Mouse (Mus musculus) intestine, postnatal 0 days (tissue): ENCODE measurements around the gene Zfp874a. TPM values are rescaled to one million over a fixed set of nuclear protein-coding genes. Genes with fewer than 3 reads are reported as not detected.
"Not testable (repeated sequence)": the region's sequence is repeated elsewhere in the genome, so short reads cannot be mapped to it uniquely, and the experiment has no call there.

ENCODE experiments used
- ATAC-seq: fragments of 200-750 bp; cut with Nextera tagmentation; 2 replicates; pipeline ENCODE4 v1.8.0; 2017; ENCODE audit warnings: mild to moderate bottlenecking, moderate TSS enrichment, moderate library complexity
- H3K27ac ChIP-seq: fragments of 300-500 bp; sonication (generic); 2 replicates; pipeline ENCODE4 v1.5.1; 2014; ENCODE audit warnings: mild to moderate bottlenecking, low read depth, low read length, moderate library complexity
- H3K27me3 ChIP-seq: fragments of 300-500 bp; sonication (generic); replicated peaks from 2 replicates; pipeline ENCODE4 v1.6.1; 2014; ENCODE audit warnings: low read length, mixed read lengths; ENCODE audit not compliant: control insufficient read depth, insufficient read depth
- H3K36me3 ChIP-seq: fragments of 300-500 bp; sonication (generic); 2 replicates; pipeline ENCODE4 v1.6.1; 2014; ENCODE audit warnings: mild to moderate bottlenecking, moderate library complexity; ENCODE audit not compliant: control insufficient read depth, insufficient read depth
- H3K4me1 ChIP-seq: fragments of 300-500 bp; sonication (generic); replicated peaks from 2 replicates; pipeline ENCODE4 v1.6.1; 2014; ENCODE audit warnings: antibody characterized with exemption, low read length, mixed read lengths; ENCODE audit not compliant: control insufficient read depth, insufficient read depth
- H3K4me2 ChIP-seq: fragments of 300-500 bp; sonication (generic); replicated peaks from 2 replicates; pipeline ENCODE4 v1.6.1; 2014; ENCODE audit warnings: low read depth, mild to moderate bottlenecking, moderate library complexity
- H3K4me3 ChIP-seq: fragments of 300-500 bp; sonication (generic); 2 replicates; pipeline ENCODE4 v1.5.1; 2014; ENCODE audit warnings: low read depth, low read length
- H3K9ac ChIP-seq: fragments of 300-500 bp; sonication (generic); 2 replicates; pipeline ENCODE4 v1.6.1; 2014; ENCODE audit warnings: mild to moderate bottlenecking, low read depth, low read length
- H3K9me3 ChIP-seq: fragments of 300-500 bp; sonication (generic); 2 replicates; pipeline ENCODE4 v1.6.1; 2016; ENCODE audit warnings: mixed run types; ENCODE audit not compliant: control insufficient read depth
- CTCF ChIP-seq: sonication (generic); IDR thresholded peaks from 2 replicates; pipeline ENCODE4 v1.5.1; 2016; ENCODE audit warnings: low read depth, mild to moderate bottlenecking, control low read depth, antibody characterized with exemption, moderate library complexity
- WGBS: fragments of 180-500 bp; shearing (Covaris S2); extraction: QIAGEN DNeasy Blood & Tissue Kit; methylation state at CpG from one replicate; pipeline ENCODE4 v1.1.7; 2014; 5-methylcytosine and 5-hydroxymethylcytosine counted together
- polyA plus RNA-seq: library from polyadenylated mRNA; unstranded; fragments of >200 nt; fragmentation: Nextera tagmentation; extraction: Ambion mirVana; gene quantifications from 2 replicates; pipeline ENCODE4 v1.2.1, GENCODE M21; 2015

Zfp874a gene
- polyA plus RNA-seq, 1 experiment from 2014 or later, result 3.2 TPM

GRCm38 (mm10) chr13:67483625-67484423 lies 32.4 kb upstream of the Zfp874a start, which contains the start of gene Zfp874b:
Gene Zfp874b, minus strand, starts transcription at chr13:67484258.
- no peaks in the 10 kb centered on the region for H3K27me3 ChIP-seq
- H3K9ac ChIP-seq, result peak within 1 kb of the TSS; percentile 59
- no peaks in the 10 kb centered on the region for H3K36me3 ChIP-seq
- H3K27ac ChIP-seq, result no peak within 1 kb of the TSS
- H3K4me1 ChIP-seq, result no peaks in the 10 kb centered on the region
- H3K4me3 ChIP-seq, result peak within 1 kb of the TSS; percentile 60
- no peaks in the 10 kb centered on the region for H3K9me3 ChIP-seq
- 2% methylated on average over 20 of the region's 20 CpGs for WGBS
- peak; percentile 90 for ATAC-seq
- no peak for TF ChIP-seq CTCF
- peak within 1 kb of the TSS; percentile 65 for H3K4me2 ChIP-seq

GRCm38 (mm10) chr13:67481528-67481927 lies 30.1 kb upstream of the Zfp874a start:
- no peak overlapping the region for H3K27ac ChIP-seq
- no peak overlapping the region for H3K9ac ChIP-seq
- no peaks in the 10 kb centered on the region for H3K4me1 ChIP-seq
- WGBS, result 64% methylated on average over 4 of the region's 4 CpGs
- no peaks in the 10 kb centered on the region for H3K36me3 ChIP-seq
- no peaks in the 10 kb centered on the region for H3K27me3 ChIP-seq
- H3K9me3 ChIP-seq, result no peaks in the 10 kb centered on the region
- ATAC-seq, result no peak
- H3K4me3 ChIP-seq, result no peak overlapping the region
- no peak overlapping the region for H3K4me2 ChIP-seq
- TF ChIP-seq CTCF, result peak; percentile 30

- WGBS, result 86% methylated on average over 3 of the region's 3 CpGs
- Histone ChIP-seq H3K4me3 (no peak overlapping the region), H3K27me3 (no peaks in the 10 kb centered on the region), H3K9ac (no peak overlapping the region), H3K4me1 (no peaks in the 10 kb centered on the region), H3K9me3 (no peaks in the 10 kb centered on the region), H3K4me2 (no peak overlapping the region), H3K36me3 (peaks cover 8% of the 10 kb centered on the region; the same call in 1 of the 2 replicates), H3K27ac (no peak overlapping the region)
- no peak for ATAC-seq
- no peak for TF ChIP-seq CTCF
Measured at GRCm38 (mm10) chr13:67469274-67469673, 17.9 kb upstream of the Zfp874a start.

- 73% methylated on average over 2 of the region's 5 CpGs for WGBS
Measured at GRCm38 (mm10) chr13:67463506-67464185, 12.2 kb upstream of the Zfp874a start.

GRCm38 (mm10) chr13:67452021-67452309 lies 541 bp upstream of the Zfp874a start:
- H3K4me1 ChIP-seq, result no peaks in the 10 kb centered on the region
- no peak for TF ChIP-seq CTCF
- peak overlapping the region; percentile 75 for H3K4me2 ChIP-seq
- H3K9ac ChIP-seq, result no peak overlapping the region
- 3% methylated on average over 3 of the region's 3 CpGs for WGBS
- H3K27me3 ChIP-seq, result no peaks in the 10 kb centered on the region
- no peaks in the 10 kb centered on the region for H3K9me3 ChIP-seq
- H3K4me3 ChIP-seq, result peak overlapping the region; percentile 63
- H3K36me3 ChIP-seq, result no peaks in the 10 kb centered on the region
- ATAC-seq, result peak; percentile 62
- no peak overlapping the region; the same call in 1 of the 2 replicates for H3K27ac ChIP-seq

More at GRCm38 (mm10) chr13:67463506-67464185, 12.2 kb upstream of the Zfp874a start:
- not testable (repeated sequence) for H3K27ac ChIP-seq, H3K9me3 ChIP-seq, H3K27me3 ChIP-seq, H3K4me1 ChIP-seq, ATAC-seq, H3K4me3 ChIP-seq, H3K4me2 ChIP-seq, H3K36me3 ChIP-seq, H3K9ac ChIP-seq

GRCm38 (mm10) chr13:67437095-67437494 lies 14.3 kb downstream of the Zfp874a start:
- H3K9ac ChIP-seq, H3K4me2 ChIP-seq, ATAC-seq, H3K4me1 ChIP-seq, H3K36me3 ChIP-seq, H3K4me3 ChIP-seq, H3K27ac ChIP-seq, H3K9me3 ChIP-seq, H3K27me3 ChIP-seq: not testable (repeated sequence)
- 100% methylated on average over 1 of the region's 3 CpGs for WGBS
